Mouse (Mus musculus): Measurements from ENCODE around the gene Hspa5. TPM values are rescaled to one million over a fixed set of nuclear protein-coding genes. Genes with fewer than 3 reads are reported as not detected.
"Not testable (repeated sequence)": the region's sequence is repeated elsewhere in the genome, so short reads cannot be mapped to it uniquely, and the experiment has no call there.

Gene Hspa5
- polyA plus RNA-seq, 1 experiment, result 446 TPM

- WGBS, result 59% methylated on average over 12 of the region's 12 CpGs
- no peak for DNase-seq (ENCODE audit: low read depth, low spot score)
These were observed 7.0 kb upstream of the Hspa5 start for GRCm38 (mm10) chr2:34764801-34765200.

GRCm38 (mm10) chr2:34770049-34770448 lies 1.7 kb upstream of the Hspa5 start:
- WGBS, result 79% methylated on average over 2 of the region's 2 CpGs
- DNase-seq (ENCODE audit: low read depth, low spot score), result no peak

- DNase-seq (ENCODE audit: low read depth, low spot score), result no peak
- 0% methylated on average over 6 of the region's 6 CpGs for WGBS
These were observed 819 bp upstream of the Hspa5 start for GRCm38 (mm10) chr2:34770951-34771350.

GRCm38 (mm10) chr2:34772252-34773235 lies 774 bp downstream of the Hspa5 start:
- DNase-seq (ENCODE audit: low read depth, low spot score), result no peak
- 1% methylated on average over 50 of the region's 50 CpGs for WGBS

GRCm38 (mm10) chr2:34773673-34774072 lies 1.9 kb downstream of the Hspa5 start:
- WGBS, result 80% methylated on average over 4 of the region's 4 CpGs

GRCm38 (mm10) chr2:34774493-34774892 lies 2.7 kb downstream of the Hspa5 start:
- WGBS, result 74% methylated on average over 6 of the region's 6 CpGs
- no peak for DNase-seq (ENCODE audit: low read depth, low spot score)

More at GRCm38 (mm10) chr2:34773673-34774072, 1.9 kb downstream of the Hspa5 start:
- no peak for DNase-seq (ENCODE audit: low read depth, low spot score)

GRCm38 (mm10) chr2:34777237-34777868 lies 5.6 kb downstream of the Hspa5 start:
- 31% methylated on average over 1 of the region's 1 CpGs for WGBS
- no peak for DNase-seq (ENCODE audit: low read depth, low spot score)

- WGBS, result 94% methylated on average over 14 of the region's 14 CpGs
These were observed 11.6 kb downstream of the Hspa5 start for GRCm38 (mm10) chr2:34783064-34784020.

GRCm38 (mm10) chr2:34784085-34784484 lies 12.3 kb downstream of the Hspa5 start:
- DNase-seq (ENCODE audit: low read depth, low spot score), result no peak
- WGBS, result 76% methylated on average over 2 of the region's 2 CpGs

More at GRCm38 (mm10) chr2:34783064-34784020, 11.6 kb downstream of the Hspa5 start:
- DNase-seq (ENCODE audit: low read depth, low spot score), result no peak

GRCm38 (mm10) chr2:34790282-34790681 lies 18.5 kb downstream of the Hspa5 start:
- 87% methylated on average over 8 of the region's 8 CpGs for WGBS
- no peak for DNase-seq (ENCODE audit: low read depth, low spot score)

- WGBS, result 95% methylated on average over 2 of the region's 2 CpGs
- not testable (repeated sequence) for DNase-seq (ENCODE audit: low read depth, low spot score)
These were observed 20.8 kb downstream of the Hspa5 start for GRCm38 (mm10) chr2:34792543-34792942.

GRCm38 (mm10) chr2:34794511-34794910 lies 22.7 kb downstream of the Hspa5 start:
- WGBS, result 90% methylated on average over 2 of the region's 2 CpGs
- DNase-seq (ENCODE audit: low read depth, low spot score), result no peak

- no peak for DNase-seq (ENCODE audit: low read depth, low spot score)
- WGBS, result 90% methylated on average over 7 of the region's 7 CpGs
These were observed 23.7 kb downstream of the Hspa5 start for GRCm38 (mm10) chr2:34795426-34795825.

GRCm38 (mm10) chr2:34799357-34800256 lies 27.8 kb downstream of the Hspa5 start, which contains the start of gene Rabepk:
Gene Rabepk, minus strand, starts transcription at chr2:34799912.
- under 1% methylated on average over 44 of the region's 44 CpGs for WGBS
- peak; percentile 85 for DNase-seq (ENCODE audit: low read depth, low spot score)

- no peak for DNase-seq (ENCODE audit: low read depth, low spot score)
- WGBS, result 68% methylated on average over 7 of the region's 7 CpGs
These were observed 28.6 kb downstream of the Hspa5 start for GRCm38 (mm10) chr2:34800371-34800770.

- WGBS, result 7% methylated on average over 39 of the region's 39 CpGs
- DNase-seq (ENCODE audit: low read depth, low spot score), result peak; percentile 99
These were observed 30.0 kb downstream of the Hspa5 start for GRCm38 (mm10) chr2:34801516-34802482.

GRCm38 (mm10) chr2:34802565-34803245 lies 30.9 kb downstream of the Hspa5 start:
- WGBS, result under 1% methylated on average over 28 of the region's 32 CpGs
- not testable (repeated sequence) for DNase-seq (ENCODE audit: low read depth, low spot score)

Measured in large intestine, adult 2 months (tissue).